Mouse (Mus musculus) brown adipose tissue, adult 24 weeks (tissue): Measurements from ENCODE around the gene Metap1d. TPM values are rescaled to one million over a fixed set of nuclear protein-coding genes. Genes with fewer than 3 reads are reported as not detected.

ENCODE experiments used
- H3K27ac ChIP-seq: fragments of 200-500 bp; replicated peaks from 2 replicates; pipeline ENCODE4 v1.5.1; 2012; ENCODE audit warnings: low read depth, mild to moderate bottlenecking, low read length
- H3K4me1 ChIP-seq: fragments of 200-500 bp; 2 replicates; pipeline ENCODE4 v1.6.1; 2012; ENCODE audit warnings: low read length, mixed read lengths; ENCODE audit not compliant: control insufficient read depth, insufficient read depth, insufficient read length
- H3K4me3 ChIP-seq: fragments of 200-500 bp; 2 replicates; pipeline ENCODE4 v1.5.1; 2012; ENCODE audit warnings: low read depth, mild to moderate bottlenecking, low read length, moderate library complexity; ENCODE audit not compliant: insufficient read depth
- polyA plus RNA-seq: library from polyadenylated mRNA; stranded (reverse); fragments of >200 nt; gene quantifications from 2 replicates; pipeline ENCODE4 v1.2.4, GENCODE M21; 2012; ENCODE audit not compliant: missing spikeins, insufficient read depth, insufficient read length

Gene Metap1d
- polyA plus RNA-seq, 1 experiment: 44.0 TPM

- H3K4me3 ChIP-seq: no peak overlapping the region
- H3K27ac ChIP-seq: no peak overlapping the region
- peaks cover 3% of the 10 kb centered on the region; the same call in 1 of the 2 replicates for H3K4me1 ChIP-seq
Observed at GRCm38 (mm10) chr2:71542227-71542815, 89.2 kb downstream of the Metap1d start.

DNA sequence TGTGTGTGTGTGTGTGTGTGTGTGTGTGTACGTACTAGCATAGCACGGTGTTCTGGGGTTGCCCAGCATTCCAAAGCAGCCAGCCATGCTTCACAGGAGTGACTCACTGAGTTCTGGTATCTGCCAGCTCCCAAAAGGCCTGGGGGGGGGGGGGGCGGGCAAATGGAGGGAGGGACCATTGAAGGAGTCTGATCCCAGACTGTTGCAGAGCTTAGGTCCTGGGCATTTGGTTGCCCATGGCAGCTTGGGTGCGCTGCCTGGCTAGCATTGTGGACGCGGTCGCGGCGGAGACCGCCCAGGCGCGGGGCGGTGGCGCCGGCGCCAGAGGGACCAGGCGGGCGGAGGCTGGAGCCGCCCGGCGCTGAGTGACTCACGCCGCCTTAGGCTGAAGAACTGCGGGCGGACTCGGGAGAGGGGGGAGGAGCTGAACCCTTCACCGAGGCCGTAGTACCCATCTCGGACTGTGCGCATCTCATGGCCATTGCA is 89.8 kb downstream of the Metap1d start:
- Histone ChIP-seq H3K4me1 (peaks cover 3% of the 10 kb centered on the region; the same call in 1 of the 2 replicates), H3K27ac (no peak overlapping the region)

DNA sequence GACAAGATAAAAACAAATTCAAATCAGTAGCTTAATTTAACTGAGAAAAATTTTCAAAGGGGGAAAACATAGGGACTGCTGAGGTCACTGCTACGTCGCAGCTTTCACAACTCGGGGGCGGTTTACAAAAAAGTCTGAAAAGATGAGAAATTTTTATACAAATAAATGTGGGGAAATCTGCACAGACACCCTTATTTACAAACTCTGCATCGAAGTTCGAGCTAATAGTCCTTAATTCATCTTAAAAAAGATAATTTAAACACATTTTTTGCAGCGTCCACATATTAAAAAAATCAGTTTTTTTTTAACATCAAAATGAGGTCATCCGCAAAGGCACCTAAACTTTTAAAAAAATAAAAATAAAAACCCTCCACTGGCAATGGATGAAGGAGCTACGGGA is 90.5 kb downstream of the Metap1d start:
- Histone ChIP-seq H3K27ac (no peak overlapping the region), H3K4me1 (peaks cover 3% of the 10 kb centered on the region; the same call in 1 of the 2 replicates), H3K4me3 (no peak overlapping the region)

More for the DNA sequence above, 89.8 kb downstream of the Metap1d start:
- H3K4me3 ChIP-seq: no peak overlapping the region

- Histone ChIP-seq H3K4me3 (no peak overlapping the region), H3K27ac (no peak overlapping the region), H3K4me1 (peaks cover 3% of the 10 kb centered on the region; the same call in 1 of the 2 replicates)
Observed at GRCm38 (mm10) chr2:71543948-71544347, 90.9 kb downstream of the Metap1d start.

DNA sequence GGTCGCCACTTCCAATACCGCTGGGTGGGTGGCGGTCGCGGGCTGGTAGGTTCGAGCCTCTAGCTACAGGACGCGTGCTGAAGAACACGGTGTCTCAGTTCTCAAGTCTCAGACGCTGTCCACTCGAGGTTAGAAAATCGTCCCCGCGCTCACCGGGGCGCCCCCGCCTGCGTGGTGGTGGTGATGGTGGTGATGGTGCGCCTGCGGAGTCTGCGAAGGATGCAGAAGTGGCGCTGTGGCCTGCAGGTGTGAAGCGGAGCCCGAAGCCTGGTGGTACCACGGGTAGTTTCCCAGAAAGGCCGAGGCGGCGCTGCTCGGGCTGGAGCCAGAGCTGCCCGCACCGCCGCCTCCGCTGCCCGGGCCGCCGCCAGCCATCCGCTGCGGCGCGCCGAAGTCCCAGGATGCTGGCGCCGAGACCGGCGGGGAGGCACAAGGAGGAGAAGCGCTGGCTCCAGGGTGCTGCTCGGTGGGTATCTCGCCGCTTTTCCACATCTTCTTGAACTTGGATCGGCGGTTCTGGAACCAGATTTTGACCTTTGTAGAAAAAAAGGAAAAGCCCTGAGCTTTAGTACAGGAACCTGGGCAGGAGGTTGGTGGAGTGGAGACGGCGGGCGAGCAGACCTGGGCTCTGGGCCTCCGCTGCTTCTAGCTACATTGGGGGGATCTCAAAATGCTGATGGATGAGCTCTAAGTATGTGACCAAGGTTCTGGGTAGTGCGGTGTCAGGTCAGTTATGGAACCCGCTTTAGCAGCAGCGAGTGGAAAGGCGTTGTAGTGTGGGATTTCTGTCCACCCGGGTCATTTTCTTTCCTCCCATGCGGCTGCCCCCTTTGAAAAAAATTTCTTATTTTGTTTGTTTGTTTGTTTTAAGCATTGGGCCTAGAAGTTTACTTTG is 91.6 kb downstream of the Metap1d start:
- Histone ChIP-seq H3K4me3 (no peak overlapping the region; the same call in 1 of the 2 replicates), H3K27ac (no peak overlapping the region)

GRCm38 (mm10) chr2:71545401-71545881 is 92.4 kb downstream of the Metap1d start:
- Histone ChIP-seq H3K4me3 (peak overlapping the region; percentile 30), H3K27ac (no peak overlapping the region), H3K4me1 (peaks cover 2% of the 10 kb centered on the region; the same call in 1 of the 2 replicates)

More for the DNA sequence above, 91.6 kb downstream of the Metap1d start:
- H3K4me1 ChIP-seq: peaks cover 3% of the 10 kb centered on the region; the same call in 1 of the 2 replicates

- Histone ChIP-seq H3K27ac (no peak overlapping the region), H3K4me3 (peak overlapping the region; percentile 30)
Observed at GRCm38 (mm10) chr2:71545882-71546639, 93.0 kb downstream of the Metap1d start.

DNA sequence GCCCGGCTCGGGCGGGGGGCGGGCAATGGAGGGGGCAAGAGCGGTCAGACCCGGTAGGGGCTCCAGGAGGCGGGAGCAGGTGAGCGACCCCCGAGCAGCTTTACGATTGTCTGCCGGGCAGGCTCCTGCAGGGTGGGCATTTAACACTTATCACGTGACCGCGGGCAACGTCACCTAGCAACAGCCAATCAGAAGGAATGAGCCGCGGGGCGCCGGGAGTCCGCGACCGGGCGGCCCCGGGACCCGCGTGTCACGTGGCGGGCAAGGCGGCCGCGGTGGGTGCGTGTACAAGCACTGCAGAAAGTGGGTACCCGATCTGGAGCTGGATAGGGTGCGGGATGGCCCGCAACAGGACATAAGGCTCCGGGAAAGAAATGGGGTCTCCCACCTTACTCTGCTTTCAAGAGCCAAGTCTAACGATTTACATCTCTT is 93.6 kb downstream of the Metap1d start, which contains the start of gene Dlx2:
Gene Dlx2 (minus strand): TSS at position 115 of the 432 bp plus-strand sequence.
- H3K27ac ChIP-seq: no peak within 1 kb of the TSS
- no peaks in the 10 kb centered on the region; the same call in 1 of the 2 replicates for H3K4me1 ChIP-seq
- peak within 1 kb of the TSS; percentile 30 for H3K4me3 ChIP-seq

More at GRCm38 (mm10) chr2:71545882-71546639, 93.0 kb downstream of the Metap1d start:
- H3K4me1 ChIP-seq: no peaks in the 10 kb centered on the region; the same call in 1 of the 2 replicates

GRCm38 (mm10) chr2:71547829-71548228 is 94.8 kb downstream of the Metap1d start:
- no peak overlapping the region for H3K4me3 ChIP-seq

GRCm38 (mm10) chr2:71550330-71550729 is 97.3 kb downstream of the Metap1d start:
- Histone ChIP-seq H3K27ac (no peak overlapping the region), H3K4me3 (no peak overlapping the region), H3K4me1 (no peaks in the 10 kb centered on the region; the same call in 1 of the 2 replicates)

More at GRCm38 (mm10) chr2:71547829-71548228, 94.8 kb downstream of the Metap1d start:
- Histone ChIP-seq H3K4me1 (no peaks in the 10 kb centered on the region; the same call in 1 of the 2 replicates), H3K27ac (no peak overlapping the region)

DNA sequence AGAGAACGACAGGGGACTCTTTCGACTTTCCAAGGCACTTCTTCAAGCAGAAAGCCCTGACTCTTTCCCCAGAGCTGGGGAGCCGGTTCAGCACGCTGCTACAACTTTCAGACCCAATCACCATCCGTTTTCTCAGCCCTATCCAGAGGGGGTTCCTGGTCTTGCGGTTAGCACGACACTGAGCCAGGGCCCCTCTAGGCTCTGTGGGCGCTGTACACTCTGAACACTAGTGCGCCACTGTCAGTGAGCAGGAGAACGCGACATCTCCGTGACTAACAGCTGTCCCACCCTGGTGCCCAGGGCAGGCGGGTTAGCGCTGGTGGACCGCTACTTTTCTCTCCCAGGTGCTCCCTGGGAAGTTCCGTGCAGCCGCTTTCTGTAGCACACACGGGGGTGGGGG is 98.6 kb downstream of the Metap1d start:
- H3K4me1 ChIP-seq: no peaks in the 10 kb centered on the region
- no peak overlapping the region for H3K27ac ChIP-seq
- H3K4me3 ChIP-seq: no peak overlapping the region

DNA sequence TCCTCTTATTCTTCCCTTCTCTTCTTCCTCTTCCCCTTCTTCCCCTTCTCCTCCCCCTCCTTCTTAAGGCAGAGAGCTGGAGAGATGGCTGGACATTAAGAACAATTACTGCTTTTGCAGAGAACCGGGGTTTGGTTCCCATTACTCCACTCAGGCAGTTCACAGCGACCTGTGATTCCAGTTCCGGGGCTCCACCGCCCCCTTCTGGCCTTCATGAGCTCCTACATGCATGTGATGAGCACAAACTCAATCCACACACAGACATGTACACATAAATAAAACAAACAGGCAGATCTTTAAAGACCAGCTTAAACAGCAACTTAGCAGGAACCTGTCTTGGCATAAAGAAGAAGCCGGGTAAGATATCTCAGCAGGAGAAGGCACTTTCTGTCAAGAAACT is 103.0 kb downstream of the Metap1d start:
- H3K4me3 ChIP-seq: no peak overlapping the region
- no peak overlapping the region for H3K27ac ChIP-seq
- H3K4me1 ChIP-seq: no peaks in the 10 kb centered on the region

GRCm38 (mm10) chr2:71566466-71566865 is 113.4 kb downstream of the Metap1d start:
- no peak overlapping the region for H3K4me3 ChIP-seq
- no peak overlapping the region for H3K27ac ChIP-seq
- no peaks in the 10 kb centered on the region for H3K4me1 ChIP-seq

DNA sequence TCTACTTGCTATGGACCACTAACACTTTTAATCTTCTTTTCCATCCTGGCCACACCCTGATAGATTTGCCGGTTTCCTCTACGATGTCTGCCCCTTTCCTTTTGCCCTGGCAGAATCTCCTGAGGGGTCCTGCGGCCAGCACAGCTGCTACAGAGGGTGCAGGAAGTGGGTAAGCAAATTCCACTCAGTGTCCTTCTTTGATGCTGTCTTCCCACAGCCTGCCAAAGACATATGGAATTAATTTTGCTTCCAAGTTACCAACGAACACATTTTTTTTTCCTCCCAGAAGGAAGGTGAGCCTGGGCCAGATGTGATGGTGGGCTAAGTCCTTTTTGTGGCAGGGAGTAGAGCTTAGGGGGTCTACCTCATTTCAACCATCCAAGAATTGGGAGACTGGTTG is 120.7 kb downstream of the Metap1d start:
- Histone ChIP-seq H3K4me1 (no peaks in the 10 kb centered on the region), H3K4me3 (no peak overlapping the region), H3K27ac (no peak overlapping the region)
